Mouse (Mus musculus) myocyte (in vitro differentiated cells): ENCODE measurements around the gene Nek8.

Source experiments
- CEBPB ChIP-seq: IDR thresholded peaks from 2 replicates; pipeline ENCODE4 v1.6.1; 2011; ENCODE audit warnings: mild to moderate bottlenecking, moderate library complexity; ENCODE audit not compliant: poor library complexity, insufficient read depth, severe bottlenecking
- E2F4 ChIP-seq: IDR thresholded peaks from one replicate; pipeline ENCODE4 v1.6.1; 2011; ENCODE audit warnings: mild to moderate bottlenecking, control low read depth, moderate library complexity; ENCODE audit not compliant: insufficient read depth
- MAX ChIP-seq: IDR thresholded peaks from one replicate; pipeline ENCODE4 v1.6.1; 2011; ENCODE audit warnings: low read depth, mild to moderate bottlenecking, control low read depth
- MYOG ChIP-seq, 3 experiments: IDR thresholded peaks; one replicate each; pipeline ENCODE4 v1.6.1; 2011; ENCODE audit warnings: control low read depth in 2 of 3, low read depth in 2 of 3, mild to moderate bottlenecking in 2 of 3; ENCODE audit not compliant: insufficient read length in 2 of 3, control insufficient read depth in 1 of 3, insufficient read depth in 1 of 3
- POLR2A ChIP-seq: IDR thresholded peaks from one replicate; pipeline ENCODE4 v1.6.1; 2011; ENCODE audit warnings: low read depth, mild to moderate bottlenecking, control low read depth, moderate library complexity; ENCODE audit not compliant: insufficient read length
- TCF12 ChIP-seq: IDR thresholded peaks from one replicate; pipeline ENCODE4 v1.6.1; 2011; ENCODE audit warnings: mild to moderate bottlenecking, control low read depth; ENCODE audit not compliant: poor library complexity, insufficient read depth, severe bottlenecking
- USF1 ChIP-seq: IDR thresholded peaks from one replicate; pipeline ENCODE4 v1.6.1; 2011; ENCODE audit warnings: low read depth, mild to moderate bottlenecking, control low read depth, moderate library complexity

GRCm38 (mm10) chr11:78215709-78216317 lies 39.3 kb upstream of the Nek8 start:
- TF ChIP-seq CEBPB, result no peak
- TF ChIP-seq POLR2A, result no peak
- no peak for TF ChIP-seq E2F4
- no peak for TF ChIP-seq MAX
- no peak for TF ChIP-seq USF1
- TF ChIP-seq MYOG (IDR thresholded peaks at IDR 0.05; ENCODE audit: control insufficient read depth in 1 of 3, insufficient read depth in 1 of 3, insufficient read length in 2 of 3, low read depth in 2 of 3), result no peak
- no peak for TF ChIP-seq TCF12
